Mouse (Mus musculus) stomach, embryonic 14.5 days (tissue): Measurements from ENCODE around the gene Ssxb1. TPM values are rescaled to one million over a fixed set of nuclear protein-coding genes. Genes with fewer than 3 reads are reported as not detected.
"Not testable (repeated sequence)": the region's sequence is repeated elsewhere in the genome, so short reads cannot be mapped to it uniquely, and the experiment has no call there.

ENCODE experiments used
- ATAC-seq: fragments of 200-750 bp; cut with Nextera tagmentation; 2 replicates; pipeline ENCODE4 v1.8.0; 2017; ENCODE audit warnings: low read depth, moderate TSS enrichment; ENCODE audit not compliant: insufficient number of reproducible peaks, insufficient read depth, low FRiP score
- H3K27ac ChIP-seq: fragments of 300-500 bp; sonication (generic); 2 replicates; pipeline ENCODE4 v1.5.1; 2014; ENCODE audit warnings: mild to moderate bottlenecking, low read length, moderate library complexity, mixed read lengths
- H3K27me3 ChIP-seq: fragments of 300-500 bp; sonication (generic); 2 replicates; pipeline ENCODE4 v1.6.1; 2014; ENCODE audit warnings: low read length, control low read depth, mixed read lengths; ENCODE audit not compliant: control insufficient read depth, insufficient read depth
- H3K36me3 ChIP-seq: fragments of 300-500 bp; sonication (generic); 2 replicates; pipeline ENCODE4 v1.6.1; 2014; ENCODE audit warnings: mild to moderate bottlenecking, control low read depth, low read length, moderate library complexity, mixed read lengths; ENCODE audit not compliant: control insufficient read depth, insufficient read depth
- H3K4me1 ChIP-seq: fragments of 300-500 bp; sonication (generic); 2 replicates; pipeline ENCODE4 v1.6.1; 2014; ENCODE audit warnings: low read length, control low read depth, mixed read lengths; ENCODE audit not compliant: control insufficient read depth, insufficient read depth
- H3K4me2 ChIP-seq: fragments of 300-500 bp; sonication (generic); replicated peaks from 2 replicates; pipeline ENCODE4 v1.6.1; 2014; ENCODE audit warnings: low read depth, low read length, control low read depth
- H3K4me3 ChIP-seq: fragments of 300-500 bp; sonication (generic); 2 replicates; pipeline ENCODE4 v1.5.1; 2014; ENCODE audit warnings: low read depth, low read length, control low read depth
- H3K9ac ChIP-seq: fragments of 300-500 bp; sonication (generic); replicated peaks from 2 replicates; pipeline ENCODE4 v1.6.1; 2014; ENCODE audit warnings: low read depth, mild to moderate bottlenecking, control low read depth, low read length, moderate library complexity, mixed read lengths
- H3K9me3 ChIP-seq: fragments of 300-500 bp; sonication (generic); 2 replicates; pipeline ENCODE4 v1.6.1; 2016; ENCODE audit warnings: low read depth, low read length, control low read depth; ENCODE audit not compliant: control insufficient read depth
- WGBS: fragments of 180-500 bp; shearing (Covaris S2); extraction: QIAGEN DNeasy Blood & Tissue Kit; methylation state at CpG from one replicate; pipeline ENCODE4 v1.1.7; 2014; 5-methylcytosine and 5-hydroxymethylcytosine counted together
- polyA plus RNA-seq: library from polyadenylated mRNA; unstranded; fragments of >200 nt; fragmentation: Nextera tagmentation; extraction: Ambion mirVana; gene quantifications from 2 replicates; pipeline ENCODE4 v1.2.1, GENCODE M21; 2014

The Ssxb1 gene
- not detected in 2 replicates for polyA plus RNA-seq

DNA sequence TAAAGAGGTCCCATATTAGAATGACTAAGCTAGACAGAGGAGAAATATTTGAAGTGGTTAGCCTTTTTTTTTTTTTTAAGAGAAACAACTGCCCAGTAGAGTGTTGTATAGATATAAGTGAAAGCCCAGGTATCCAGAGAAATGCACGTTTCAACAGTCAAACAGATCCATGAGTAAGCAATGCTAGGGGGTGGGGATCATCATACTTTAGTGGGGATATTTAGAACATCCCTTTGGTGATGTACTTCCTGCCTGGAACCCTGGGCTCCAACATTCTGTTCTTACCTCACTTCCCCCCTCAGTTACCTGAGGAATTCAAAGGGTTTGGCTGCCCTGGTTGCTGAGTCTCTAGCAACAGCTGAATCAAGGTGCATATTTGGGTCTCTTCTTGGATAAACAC lies at the start of gene Ssxb1:
TSS of gene Ssxb1 (plus strand) at position 301 of the 400 bp plus-strand sequence.
- H3K4me2 ChIP-seq, H3K27me3 ChIP-seq, H3K4me1 ChIP-seq, H3K9me3 ChIP-seq, H3K36me3 ChIP-seq, ATAC-seq, H3K4me3 ChIP-seq, H3K9ac ChIP-seq, H3K27ac ChIP-seq: not testable (repeated sequence)
- 14% methylated on average over 1 of the region's 1 CpGs for WGBS

DNA sequence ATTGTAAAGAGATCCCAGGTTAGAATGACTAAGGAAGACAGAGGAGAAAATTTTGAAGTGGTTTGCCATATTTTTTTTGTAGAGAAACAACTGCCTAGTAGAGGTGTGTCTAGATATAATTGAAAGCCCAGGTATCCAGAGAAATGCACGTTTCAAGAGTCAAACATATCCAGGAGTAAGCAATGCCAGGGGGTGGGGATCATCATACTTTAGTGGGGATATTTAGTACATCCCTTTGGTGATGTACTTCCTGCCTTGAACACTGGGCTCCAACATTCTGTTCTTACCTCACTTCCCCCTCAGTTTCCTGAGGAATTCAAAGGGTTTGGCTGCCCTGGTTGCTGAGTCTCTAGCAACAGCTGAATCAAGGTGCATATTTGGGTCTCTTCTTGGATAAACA lies 46.4 kb upstream of the Ssxb1 start, which contains the start of gene Ssxb9:
TSS of gene Ssxb9 (plus strand) at position 301 of the 400 bp plus-strand sequence.
- H3K4me3 ChIP-seq, H3K9me3 ChIP-seq, H3K9ac ChIP-seq, H3K4me2 ChIP-seq, ATAC-seq, H3K4me1 ChIP-seq, H3K27ac ChIP-seq, H3K36me3 ChIP-seq, H3K27me3 ChIP-seq: not testable (repeated sequence)
- 17% methylated on average over 1 of the region's 1 CpGs for WGBS

DNA sequence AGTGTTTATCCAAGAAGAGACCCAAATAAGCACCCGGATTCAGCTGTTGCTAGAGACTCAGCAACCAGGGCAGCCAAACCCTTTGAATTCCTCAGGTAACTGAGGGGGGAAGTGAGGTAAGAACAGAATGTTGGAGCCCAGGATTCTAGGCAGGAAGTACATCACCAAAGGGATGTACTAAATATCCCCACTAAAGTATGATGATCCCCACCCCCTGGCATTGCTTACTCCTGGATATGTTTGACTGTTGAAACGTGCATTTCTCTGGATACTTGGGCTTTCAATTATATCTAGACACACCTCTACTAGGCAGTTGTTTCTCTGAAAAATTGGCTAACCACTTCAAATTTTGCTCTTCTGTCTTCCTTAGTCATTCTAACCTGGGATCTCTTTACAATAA lies 48.5 kb downstream of the Ssxb1 start, which contains the start of gene Ssxb2:
TSS of gene Ssxb2 (minus strand) at position 101 of the 400 bp plus-strand sequence.
- H3K27me3 ChIP-seq, H3K36me3 ChIP-seq, H3K4me2 ChIP-seq, H3K9me3 ChIP-seq, H3K4me3 ChIP-seq, H3K4me1 ChIP-seq, H3K27ac ChIP-seq, H3K9ac ChIP-seq, ATAC-seq: not testable (repeated sequence)
- 76% methylated on average over 2 of the region's 2 CpGs for WGBS

Other genes with a start within 250 kb of the Ssxb1 start
- gene Tbc1d25, start 237.1 kb upstream of the Ssxb1 start, polyA plus RNA-seq, result 12.6 and 14.6 TPM in 2 replicates
- gene Ebp, start 219.8 kb upstream of the Ssxb1 start, polyA plus RNA-seq, result 38.5 and 41.1 TPM in 2 replicates
- gene Porcn, start 206.8 kb upstream of the Ssxb1 start, polyA plus RNA-seq, result 14.7 and 16.9 TPM in 2 replicates
- 41.5 and 47.9 TPM in 2 replicates for gene Ftsj1, start 160.9 kb upstream of the Ssxb1 start, polyA plus RNA-seq
- gene Slc38a5, start 142.2 kb upstream of the Ssxb1 start, polyA plus RNA-seq, result 13.0 and 13.8 TPM in 2 replicates
- gene Ssxb10, start 85.9 kb upstream of the Ssxb1 start, polyA plus RNA-seq, result not detected in 2 replicates
- not detected in 2 replicates for gene Ssxb9, start 46.3 kb upstream of the Ssxb1 start, polyA plus RNA-seq
- not detected in 2 replicates for gene Ssxb2, start 48.4 kb downstream of the Ssxb1 start, polyA plus RNA-seq
- gene Gm14459, start 111.6 kb downstream of the Ssxb1 start, polyA plus RNA-seq, result not detected in 2 replicates
- gene Ssxb6, start 134.9 kb downstream of the Ssxb1 start, polyA plus RNA-seq, result not detected in 2 replicates
- gene Ssxb3, start 178.5 kb downstream of the Ssxb1 start, polyA plus RNA-seq, result not detected in 2 replicates